Mouse (Mus musculus) CD4-positive naive resting alpha-beta T cell, adult 57 days (primary cell): ENCODE data around the gene Filip1. TPM values are rescaled to one million over a fixed set of nuclear protein-coding genes. Genes with fewer than 3 reads are reported as not detected.

Experiments used
- total RNA-seq: library from RNA; stranded (reverse); gene quantifications from one replicate; pipeline ENCODE4 v1.2.4, GENCODE M21; 2023

Filip1 gene
- 0.86 TPM for total RNA-seq

DNA sequence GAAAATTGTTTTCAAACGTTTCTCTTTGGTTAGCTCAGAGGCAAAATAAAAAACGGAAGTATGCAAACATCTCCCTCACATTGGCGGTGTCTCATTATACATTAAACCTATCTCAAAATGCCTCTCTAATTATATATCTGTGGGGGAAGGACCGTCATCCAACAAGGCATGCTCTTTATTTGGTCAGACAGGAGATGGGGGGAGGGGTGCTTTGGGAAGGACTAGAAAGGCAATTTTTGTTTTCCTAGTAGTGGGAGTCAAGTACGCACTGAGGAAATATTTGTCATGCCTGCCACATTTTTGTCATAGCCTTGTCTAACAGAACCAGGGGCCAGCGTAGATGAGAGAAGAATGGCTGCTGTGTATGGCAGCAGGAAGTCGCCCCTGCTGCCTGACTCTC, at the start of gene Filip1:
Filip1 (minus strand) TSS at position 101 of the 400 bp plus-strand sequence.

DNA sequence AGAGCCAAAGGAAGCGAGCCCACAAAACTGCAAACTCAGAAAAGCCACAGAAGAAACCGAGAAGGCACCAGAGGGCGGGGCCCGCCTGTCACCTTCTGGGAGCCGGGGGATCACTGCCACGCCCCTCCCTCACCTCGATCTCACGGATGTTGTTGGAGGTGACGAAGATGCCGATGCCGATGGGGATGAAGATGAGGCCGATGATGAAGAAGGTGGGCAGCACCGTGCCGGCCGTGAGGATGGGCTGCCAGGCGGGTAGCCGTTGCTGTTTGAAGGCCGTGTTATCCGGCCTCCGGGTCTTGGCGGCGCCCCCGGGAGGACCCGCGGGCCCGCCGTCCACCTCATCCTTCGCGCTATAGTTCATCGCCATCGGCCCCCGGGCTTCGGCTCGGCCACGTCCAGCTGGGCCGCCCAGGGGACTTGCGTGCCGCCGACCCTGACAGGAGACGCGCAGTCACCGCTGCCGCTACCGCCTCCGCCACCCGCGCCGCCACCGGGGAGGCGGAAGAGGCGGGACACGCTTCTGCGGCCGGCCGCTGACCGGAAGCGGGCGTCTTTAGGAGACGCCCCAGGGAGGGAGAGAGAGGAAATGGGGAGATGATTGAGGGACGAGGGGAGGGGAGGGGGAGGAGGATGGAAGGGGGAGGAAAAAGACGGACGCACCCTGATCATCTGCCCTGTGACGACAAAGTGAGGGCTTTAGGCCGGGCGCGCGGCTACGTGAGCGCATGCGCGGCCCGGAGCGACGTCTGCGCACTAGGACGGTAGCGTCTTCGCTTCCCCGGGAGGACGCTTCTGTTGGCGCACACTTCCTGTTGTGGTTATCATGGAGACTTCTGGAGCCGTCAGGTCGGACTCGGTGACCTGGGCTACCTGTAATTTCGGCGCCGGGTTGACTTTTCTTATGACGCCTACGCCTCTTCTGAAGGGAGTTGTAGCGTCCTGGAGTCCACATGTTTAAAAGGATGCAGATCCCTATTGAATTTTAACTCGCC, 219.5 kb downstream of the Filip1 start, which contains the start of gene Tmem30a:
Tmem30a (minus strand) TSS at position 667 of the 995 bp plus-strand sequence.

Other genes starting within 250 kb of the Filip1 start
- gene Tmem30a, start 219.3 kb downstream of the Filip1 start, total RNA-seq: 88.8 TPM
- 176 TPM for gene Senp6, start 54.1 kb upstream of the Filip1 start, total RNA-seq
- 45.7 TPM for gene Myo6, start 152.2 kb upstream of the Filip1 start, total RNA-seq